Mouse (Mus musculus): ENCODE data around the gene Gne.

DNA sequence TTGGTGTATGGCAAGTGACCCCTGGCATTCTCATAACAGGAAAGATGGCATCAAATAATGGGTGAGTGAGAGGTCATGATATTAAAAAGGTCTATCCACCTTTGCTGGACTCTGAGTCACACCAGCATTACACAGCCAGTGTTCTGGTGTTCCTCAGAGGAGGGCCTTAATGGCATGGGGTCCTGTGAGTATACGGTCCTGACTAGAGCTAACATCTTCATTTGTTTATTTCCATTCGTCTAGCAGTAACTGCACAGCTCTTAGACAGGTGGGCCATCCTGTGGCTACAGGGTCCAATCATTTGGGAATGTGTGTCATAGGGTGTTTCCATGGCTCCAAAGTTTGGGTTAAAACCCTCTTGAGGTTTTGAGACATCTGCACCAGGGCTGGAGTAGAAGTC lies 89.6 kb downstream of the Gne start:
- TF ChIP-seq CTCF (IDR thresholded peaks at IDR 0.05; ENCODE audit: insufficient read depth, low read depth, low read length) = no peak
- no peak for TF ChIP-seq POLR2A (IDR thresholded peaks at IDR 0.05; ENCODE audit: insufficient read depth, low read depth, low read length)

All from olfactory bulb, adult 2 months (tissue).